Comparison of ENCODE assay signal across 8 mouse cellular contexts in genomic region chr3:126771541-126771940, GRCm38 (mm10).
DNase-seq lines count a peak whose midpoint lies in the region; ATAC-seq and TF ChIP-seq lines count a peak whose summit lies in the region.

No protein-coding gene starts in this region.

- H3K4me3 ChIP-seq in ES-Bruce4 (ENCODE audit: low read depth, low read length) = no peak overlapping the region
- no peak overlapping the region for H3K4me3 ChIP-seq in forebrain, embryonic 14.5 days (ENCODE audit: low read depth, low read length)
- no peak overlapping the region for H3K4me3 ChIP-seq in liver, postnatal 0 days (ENCODE audit: low read depth, low read length)

- WGBS in forebrain, embryonic 14.5 days = 24% methylated on average over 6 of the region's 6 CpGs
- 20% methylated on average over 6 of the region's 6 CpGs for WGBS in liver, postnatal 0 days (ENCODE audit: insufficient replicate concordance)

- peak; percentile 87 for TF ChIP-seq CTCF in ES-Bruce4 (IDR thresholded peaks at IDR 0.05; ENCODE audit: low read depth, low read length)
- TF ChIP-seq CTCF in liver, postnatal 0 days (IDR thresholded peaks at IDR 0.05; ENCODE audit: low read depth) = peak; percentile 96

- H3K9ac ChIP-seq in ES-Bruce4 (ENCODE audit: low read depth, poor library complexity, severe bottlenecking) = no peak overlapping the region
- H3K9ac ChIP-seq in forebrain, embryonic 14.5 days (ENCODE audit: low read length) = no peak overlapping the region
- no peak overlapping the region for H3K9ac ChIP-seq in liver, postnatal 0 days (replicated peaks)

- peak; percentile 96 for ATAC-seq in cerebellum, adult (ENCODE audit: insufficient number of reproducible peaks, low FRiP score, low TSS enrichment)
- ATAC-seq in forebrain, embryonic 14.5 days = peak; percentile 98
- peak; percentile 83 for ATAC-seq in liver, postnatal 0 days
- ATAC-seq in neutrophil, adult 5-6 weeks (ENCODE audit: extremely low read depth, insufficient number of reproducible peaks, low FRiP score, poor library complexity, severe bottlenecking) = peak; percentile 92

- TF ChIP-seq POLR2A in ES-Bruce4 (IDR thresholded peaks at IDR 0.05; ENCODE audit: insufficient read depth, low read length) = no peak

- H3K27ac ChIP-seq in ES-Bruce4 (ENCODE audit: insufficient read depth, low read length) = no peak overlapping the region
- no peak overlapping the region for H3K27ac ChIP-seq in forebrain, embryonic 14.5 days (ENCODE audit: low read depth, low read length)
- H3K27ac ChIP-seq in liver, postnatal 0 days (ENCODE audit: low read depth) = no peak overlapping the region

- no peaks in the 10 kb centered on the region for H3K9me3 ChIP-seq in ES-Bruce4 (replicated peaks; ENCODE audit: control insufficient read depth, insufficient read depth, low read length, poor library complexity, severe bottlenecking)
- no peaks in the 10 kb centered on the region for H3K9me3 ChIP-seq in forebrain, embryonic 14.5 days (replicated peaks; ENCODE audit: control insufficient read depth, low read length)
- no peaks in the 10 kb centered on the region for H3K9me3 ChIP-seq in liver, postnatal 0 days (ENCODE audit: low read length)

- peak; percentile 83 for DNase-seq in forebrain, embryonic 14.5 days (ENCODE audit: low spot score)
- DNase-seq in heart, postnatal 25 days (ENCODE audit: low spot score) = peak; percentile 54
- peak; percentile 81 for DNase-seq in layer of hippocampus, adult 11-12 months (ENCODE audit: low spot score)
- peak; percentile 73 for DNase-seq in liver, postnatal 0 days
- peak; percentile 55 for DNase-seq in testis, postnatal 14 days (ENCODE audit: low spot score)

- no peaks in the 10 kb centered on the region for H3K4me1 ChIP-seq in ES-Bruce4 (ENCODE audit: control insufficient read depth, insufficient read depth, low read length)
- H3K4me1 ChIP-seq in forebrain, embryonic 14.5 days (ENCODE audit: control insufficient read depth, insufficient read depth, low read length) = no peaks in the 10 kb centered on the region
- H3K4me1 ChIP-seq in liver, postnatal 0 days (ENCODE audit: insufficient read depth) = no peaks in the 10 kb centered on the region

- intact Hi-C loops in heart, postnatal 25 days (cut with DNase I) = loop anchor here (1.0 to 10.0 kb wide), 3 partner anchors 175 to 727 kb away; partner anchors contain the start of gene Camk2d

- no peak overlapping the region for H3K4me2 ChIP-seq in forebrain, embryonic 14.5 days (ENCODE audit: low read length)
- H3K4me2 ChIP-seq in liver, postnatal 0 days (ENCODE audit: low read depth, low read length) = no peak overlapping the region

- no peaks in the 10 kb centered on the region for H3K27me3 ChIP-seq in ES-Bruce4 (ENCODE audit: control insufficient read depth, insufficient read depth, low read length, poor library complexity, severe bottlenecking)
- H3K27me3 ChIP-seq in forebrain, embryonic 14.5 days (replicated peaks; ENCODE audit: control insufficient read depth, insufficient read depth, low read length) = no peaks in the 10 kb centered on the region
- no peaks in the 10 kb centered on the region for H3K27me3 ChIP-seq in liver, postnatal 0 days (ENCODE audit: insufficient read depth, low read length)

- no peak for TF ChIP-seq EP300 in ES-Bruce4 (IDR thresholded peaks at IDR 0.05; ENCODE audit: insufficient read depth, low read depth, low read length)
- no peak for TF ChIP-seq EP300 in liver, postnatal 0 days (IDR thresholded peaks at IDR 0.05; ENCODE audit: low read depth)

- H3K36me3 ChIP-seq in ES-Bruce4 (ENCODE audit: control insufficient read depth, insufficient read depth, low read length, poor library complexity, severe bottlenecking) = no peaks in the 10 kb centered on the region
- H3K36me3 ChIP-seq in forebrain, embryonic 14.5 days (ENCODE audit: control insufficient read depth, insufficient read depth, low read length) = no peaks in the 10 kb centered on the region
- H3K36me3 ChIP-seq in liver, postnatal 0 days (replicated peaks; ENCODE audit: insufficient read depth, low read length) = 0 out of 2 replicates have a peak, but pooled peaks cover 2% of the 10 kb centered on the region
